In the genomic region with DNA sequence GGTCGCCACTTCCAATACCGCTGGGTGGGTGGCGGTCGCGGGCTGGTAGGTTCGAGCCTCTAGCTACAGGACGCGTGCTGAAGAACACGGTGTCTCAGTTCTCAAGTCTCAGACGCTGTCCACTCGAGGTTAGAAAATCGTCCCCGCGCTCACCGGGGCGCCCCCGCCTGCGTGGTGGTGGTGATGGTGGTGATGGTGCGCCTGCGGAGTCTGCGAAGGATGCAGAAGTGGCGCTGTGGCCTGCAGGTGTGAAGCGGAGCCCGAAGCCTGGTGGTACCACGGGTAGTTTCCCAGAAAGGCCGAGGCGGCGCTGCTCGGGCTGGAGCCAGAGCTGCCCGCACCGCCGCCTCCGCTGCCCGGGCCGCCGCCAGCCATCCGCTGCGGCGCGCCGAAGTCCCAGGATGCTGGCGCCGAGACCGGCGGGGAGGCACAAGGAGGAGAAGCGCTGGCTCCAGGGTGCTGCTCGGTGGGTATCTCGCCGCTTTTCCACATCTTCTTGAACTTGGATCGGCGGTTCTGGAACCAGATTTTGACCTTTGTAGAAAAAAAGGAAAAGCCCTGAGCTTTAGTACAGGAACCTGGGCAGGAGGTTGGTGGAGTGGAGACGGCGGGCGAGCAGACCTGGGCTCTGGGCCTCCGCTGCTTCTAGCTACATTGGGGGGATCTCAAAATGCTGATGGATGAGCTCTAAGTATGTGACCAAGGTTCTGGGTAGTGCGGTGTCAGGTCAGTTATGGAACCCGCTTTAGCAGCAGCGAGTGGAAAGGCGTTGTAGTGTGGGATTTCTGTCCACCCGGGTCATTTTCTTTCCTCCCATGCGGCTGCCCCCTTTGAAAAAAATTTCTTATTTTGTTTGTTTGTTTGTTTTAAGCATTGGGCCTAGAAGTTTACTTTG, we compare ENCODE assay signal across 10 mouse cellular contexts. TPM values are rescaled to one million over a fixed set of nuclear protein-coding genes. Genes with fewer than 3 reads are reported as not detected.
DNase-seq lines count a peak whose midpoint lies in the region; ATAC-seq and TF ChIP-seq lines count a peak whose summit lies in the region.
"Had no signal": no experiment of that assay in that cellular context is flagged by ENCODE, and none has a peak within 500 bp of the region (broad histone marks: within the 10 kb centered on the region; RNA-seq: fewer than 3 reads in every experiment).

No protein-coding gene starts in this region.

- H3K4me2 ChIP-seq in kidney, embryonic 14.5 days (replicated peaks; ENCODE audit: low read depth, low read length) = peak overlapping the region; percentile 13; the same call in 1 of the 2 replicates
- 0 out of 2 replicates have a peak overlapping the region, but pooled peaks have one; percentile 87 for H3K4me2 ChIP-seq in hindbrain, embryonic 13.5 days
- no peak overlapping the region for H3K4me2 ChIP-seq in midbrain, postnatal 0 days (ENCODE audit: low read depth, low read length, poor library complexity, severe bottlenecking)

- peaks cover 90% of the 10 kb centered on the region for H3K27me3 ChIP-seq in kidney, embryonic 14.5 days (ENCODE audit: control insufficient read depth, insufficient read depth, low read length)
- peaks cover 92% of the 10 kb centered on the region for H3K27me3 ChIP-seq in hindbrain, embryonic 13.5 days
- H3K27me3 ChIP-seq in midbrain, postnatal 0 days (ENCODE audit: insufficient read depth, low read length) = peaks cover 68% of the 10 kb centered on the region

- no peak for ATAC-seq in kidney, embryonic 14.5 days (ENCODE audit: low FRiP score, low TSS enrichment)
- no peak for ATAC-seq in hindbrain, embryonic 13.5 days (ENCODE audit: low FRiP score)
- no peak for ATAC-seq in midbrain, postnatal 0 days (ENCODE audit: low FRiP score)

- WGBS in kidney, embryonic 14.5 days = 1% methylated on average over 59 of the region's 61 CpGs
- 1% methylated on average over 61 of the region's 61 CpGs for WGBS in hindbrain, embryonic 13.5 days
- WGBS in midbrain, postnatal 0 days = 1% methylated on average over 59 of the region's 61 CpGs

- peaks cover 17% of the 10 kb centered on the region for H3K4me1 ChIP-seq in kidney, embryonic 14.5 days (ENCODE audit: control insufficient read depth, insufficient read depth, low read length)
- peaks cover 28% of the 10 kb centered on the region for H3K4me1 ChIP-seq in hindbrain, embryonic 13.5 days (replicated peaks)
- peaks cover 7% of the 10 kb centered on the region; the same call in 1 of the 2 replicates for H3K4me1 ChIP-seq in midbrain, postnatal 0 days (ENCODE audit: insufficient read depth, low read length)

- H3K9me3 ChIP-seq in kidney, embryonic 14.5 days (ENCODE audit: control insufficient read depth, low read length) = no peaks in the 10 kb centered on the region
- H3K9me3 ChIP-seq in hindbrain, embryonic 13.5 days = no peaks in the 10 kb centered on the region
- H3K9me3 ChIP-seq in midbrain, postnatal 0 days (ENCODE audit: low read length) = no peaks in the 10 kb centered on the region

- no peak overlapping the region for H3K9ac ChIP-seq in kidney, embryonic 14.5 days (ENCODE audit: low read depth, low read length)
- H3K9ac ChIP-seq in hindbrain, embryonic 13.5 days = no peak overlapping the region
- no peak overlapping the region for H3K9ac ChIP-seq in midbrain, postnatal 0 days (replicated peaks; ENCODE audit: low read length, poor library complexity, severe bottlenecking)

- DNase-seq in kidney, postnatal 14 days = no peak
- DNase-seq in embryo, embryonic 10 days (ENCODE audit: low spot score) = peak; percentile 59
- DNase-seq in midbrain, postnatal 0 days (ENCODE audit: low spot score) = no peak
- no peak for DNase-seq in spleen, adult 12 weeks (ENCODE audit: low spot score)
- DNase-seq in right cerebral cortex, postnatal 14 days = no peak
- no peak for DNase-seq in left cerebral cortex, adult 11 months (ENCODE audit: low spot score)

- peak overlapping the region; percentile 12 for H3K4me3 ChIP-seq in kidney, embryonic 14.5 days (ENCODE audit: low read length)
- H3K4me3 ChIP-seq in hindbrain, embryonic 13.5 days = peak overlapping the region; percentile 46
- H3K4me3 ChIP-seq in midbrain, postnatal 0 days (ENCODE audit: low read depth, low read length) = 0 out of 2 replicates have a peak overlapping the region, but pooled peaks have one; percentile 1

- H3K36me3 ChIP-seq in kidney, embryonic 14.5 days (ENCODE audit: control insufficient read depth, insufficient read depth, low read length) = no peaks in the 10 kb centered on the region
- H3K36me3 ChIP-seq in hindbrain, embryonic 13.5 days = no peaks in the 10 kb centered on the region
- no peaks in the 10 kb centered on the region for H3K36me3 ChIP-seq in midbrain, postnatal 0 days (ENCODE audit: insufficient read depth, low read length)

- TF ChIP-seq CTCF in midbrain, postnatal 0 days (IDR thresholded peaks at IDR 0.05) = no peak

- no peak overlapping the region for H3K27ac ChIP-seq in kidney, embryonic 14.5 days (ENCODE audit: low read depth, low read length)
- no peak overlapping the region for H3K27ac ChIP-seq in hindbrain, embryonic 13.5 days
- no peak overlapping the region for H3K27ac ChIP-seq in midbrain, postnatal 0 days (ENCODE audit: low read depth, low read length)

RNA-seq across cellular contexts. Expression of a gene that starts 1.9 kb away (rescaled TPM):
- not detected in 2 replicates for polyA plus RNA-seq in kidney, embryonic 14.5 days (2014; fragmentation: Nextera tagmentation; extraction: Ambion mirVana)
- 0.51 and 0.76 TPM in 2 replicates for polyA plus RNA-seq in hindbrain, embryonic 13.5 days (2015; fragmentation: Nextera tagmentation; extraction: Ambion mirVana)
- 0.38 and 1.2 TPM in 2 replicates for total RNA-seq in midbrain, postnatal 0 days (2014; rRNA removed)
- 3.1 and 8.4 TPM in 2 replicates for polyA plus RNA-seq in midbrain, postnatal 0 days (2015; fragmentation: Nextera tagmentation; extraction: Ambion mirVana)
- total RNA-seq: heart, adult 18-20 months had no signal
- polyA plus RNA-seq: spleen, adult 2 months had no signal

RNA-seq across cellular contexts. Expression of a gene that starts 16.7 kb away (rescaled TPM):
- not detected in 2 replicates for polyA plus RNA-seq in kidney, embryonic 14.5 days (2014; fragmentation: Nextera tagmentation; extraction: Ambion mirVana)
- 0.96 and 1.4 TPM in 2 replicates for polyA plus RNA-seq in hindbrain, embryonic 13.5 days (2015; fragmentation: Nextera tagmentation; extraction: Ambion mirVana)
- 2.8 and 8.8 TPM in 2 replicates for total RNA-seq in midbrain, postnatal 0 days (2014; rRNA removed)
- 10.5 and 25.5 TPM in 2 replicates for polyA plus RNA-seq in midbrain, postnatal 0 days (2015; fragmentation: Nextera tagmentation; extraction: Ambion mirVana)
